Mouse (Mus musculus): ENCODE measurements around the gene C2. TPM values are rescaled to one million over a fixed set of nuclear protein-coding genes. Genes with fewer than 3 reads are reported as not detected.

C2 gene
- polyA plus RNA-seq, 1 experiment from 2014 or later, result 3.2 TPM

- Histone ChIP-seq H3K4me1 (replicated peaks; ENCODE audit: control insufficient read depth, insufficient read depth, low read length) (peaks cover 4% of the 10 kb centered on the region; the same call in 1 of the 2 replicates), H3K27ac (ENCODE audit: low read length) (no peak overlapping the region), H3K9ac (ENCODE audit: low read length) (no peak overlapping the region), H3K4me2 (ENCODE audit: low read depth, low read length) (no peak overlapping the region), H3K4me3 (ENCODE audit: low read length) (no peak overlapping the region), H3K9me3 (ENCODE audit: control insufficient read depth, low read length) (no peaks in the 10 kb centered on the region), H3K27me3 (ENCODE audit: control insufficient read depth, insufficient read depth, low read depth, low read length) (no peaks in the 10 kb centered on the region), H3K36me3 (ENCODE audit: control insufficient read depth, insufficient read depth, low read length) (no peaks in the 10 kb centered on the region)
- ATAC-seq (ENCODE audit: low read depth), result no peak
- WGBS, result 80% methylated on average over 12 of the region's 12 CpGs
Observed at GRCm38 (mm10) chr17:34890074-34890743, 7.9 kb downstream of the C2 start.

- Histone ChIP-seq H3K27me3 (ENCODE audit: control insufficient read depth, insufficient read depth, low read depth, low read length) (no peaks in the 10 kb centered on the region), H3K4me1 (replicated peaks; ENCODE audit: control insufficient read depth, insufficient read depth, low read length) (no peaks in the 10 kb centered on the region), H3K4me2 (ENCODE audit: low read depth, low read length) (no peak overlapping the region), H3K4me3 (ENCODE audit: low read length) (no peak overlapping the region), H3K36me3 (ENCODE audit: control insufficient read depth, insufficient read depth, low read length) (no peaks in the 10 kb centered on the region), H3K9ac (ENCODE audit: low read length) (no peak overlapping the region), H3K27ac (ENCODE audit: low read length) (no peak overlapping the region), H3K9me3 (ENCODE audit: control insufficient read depth, low read length) (no peaks in the 10 kb centered on the region)
- no peak for ATAC-seq (ENCODE audit: low read depth)
- WGBS, result 82% methylated on average over 5 of the region's 5 CpGs
Observed at GRCm38 (mm10) chr17:34887942-34888341, 10.1 kb downstream of the C2 start.

GRCm38 (mm10) chr17:34885615-34886014, 12.4 kb downstream of the C2 start:
- H3K27ac ChIP-seq (ENCODE audit: low read length), result no peak overlapping the region
- no peaks in the 10 kb centered on the region for H3K36me3 ChIP-seq (ENCODE audit: control insufficient read depth, insufficient read depth, low read length)
- no peaks in the 10 kb centered on the region for H3K9me3 ChIP-seq (ENCODE audit: control insufficient read depth, low read length)
- ATAC-seq (ENCODE audit: low read depth), result no peak
- 70% methylated on average over 3 of the region's 3 CpGs for WGBS
- H3K9ac ChIP-seq (ENCODE audit: low read length), result no peak overlapping the region
- H3K4me2 ChIP-seq (ENCODE audit: low read depth, low read length), result no peak overlapping the region
- no peaks in the 10 kb centered on the region for H3K27me3 ChIP-seq (ENCODE audit: control insufficient read depth, insufficient read depth, low read depth, low read length)
- no peak overlapping the region for H3K4me3 ChIP-seq (ENCODE audit: low read length)
- H3K4me1 ChIP-seq (replicated peaks; ENCODE audit: control insufficient read depth, insufficient read depth, low read length), result no peaks in the 10 kb centered on the region

- H3K27me3 ChIP-seq (ENCODE audit: control insufficient read depth, insufficient read depth, low read depth, low read length), result no peaks in the 10 kb centered on the region
- no peak overlapping the region for H3K27ac ChIP-seq (ENCODE audit: low read length)
- no peaks in the 10 kb centered on the region for H3K9me3 ChIP-seq (ENCODE audit: control insufficient read depth, low read length)
- no peak for ATAC-seq (ENCODE audit: low read depth)
- no peaks in the 10 kb centered on the region for H3K4me1 ChIP-seq (replicated peaks; ENCODE audit: control insufficient read depth, insufficient read depth, low read length)
- 85% methylated on average over 6 of the region's 6 CpGs for WGBS
- no peak overlapping the region for H3K4me2 ChIP-seq (ENCODE audit: low read depth, low read length)
- H3K4me3 ChIP-seq (ENCODE audit: low read length), result no peak overlapping the region
- no peak overlapping the region for H3K9ac ChIP-seq (ENCODE audit: low read length)
- no peaks in the 10 kb centered on the region for H3K36me3 ChIP-seq (ENCODE audit: control insufficient read depth, insufficient read depth, low read length)
Observed at GRCm38 (mm10) chr17:34884704-34885103, 13.4 kb downstream of the C2 start.

- WGBS, result 73% methylated on average over 3 of the region's 3 CpGs
- Histone ChIP-seq H3K9ac (ENCODE audit: low read length) (no peak overlapping the region), H3K4me2 (ENCODE audit: low read depth, low read length) (no peak overlapping the region), H3K27me3 (ENCODE audit: control insufficient read depth, insufficient read depth, low read depth, low read length) (no peaks in the 10 kb centered on the region), H3K27ac (ENCODE audit: low read length) (no peak overlapping the region), H3K9me3 (ENCODE audit: control insufficient read depth, low read length) (no peaks in the 10 kb centered on the region), H3K36me3 (ENCODE audit: control insufficient read depth, insufficient read depth, low read length) (no peaks in the 10 kb centered on the region), H3K4me1 (replicated peaks; ENCODE audit: control insufficient read depth, insufficient read depth, low read length) (no peaks in the 10 kb centered on the region), H3K4me3 (ENCODE audit: low read length) (no peak overlapping the region)
- ATAC-seq (ENCODE audit: low read depth), result no peak
Observed at GRCm38 (mm10) chr17:34883332-34883731, 14.7 kb downstream of the C2 start.

GRCm38 (mm10) chr17:34881683-34882310, 16.3 kb downstream of the C2 start, which contains the start of gene Gm20547:
Gene Gm20547, minus strand, starts transcription at chr17:34882042.
- H3K4me3 ChIP-seq (ENCODE audit: low read length), result no peak within 1 kb of the TSS
- H3K36me3 ChIP-seq (ENCODE audit: control insufficient read depth, insufficient read depth, low read length), result no peaks in the 10 kb centered on the region
- H3K27ac ChIP-seq (ENCODE audit: low read length), result no peak within 1 kb of the TSS
- no peak for ATAC-seq (ENCODE audit: low read depth)
- H3K9ac ChIP-seq (ENCODE audit: low read length), result no peak within 1 kb of the TSS
- WGBS, result 12% methylated on average over 15 of the region's 15 CpGs
- no peaks in the 10 kb centered on the region for H3K9me3 ChIP-seq (ENCODE audit: control insufficient read depth, low read length)
- no peak within 1 kb of the TSS for H3K4me2 ChIP-seq (ENCODE audit: low read depth, low read length)
- no peaks in the 10 kb centered on the region for H3K4me1 ChIP-seq (replicated peaks; ENCODE audit: control insufficient read depth, insufficient read depth, low read length)
- H3K27me3 ChIP-seq (ENCODE audit: control insufficient read depth, insufficient read depth, low read depth, low read length), result no peaks in the 10 kb centered on the region

- Histone ChIP-seq H3K4me2 (ENCODE audit: low read depth, low read length) (no peak overlapping the region), H3K9me3 (ENCODE audit: control insufficient read depth, low read length) (no peaks in the 10 kb centered on the region), H3K27me3 (ENCODE audit: control insufficient read depth, insufficient read depth, low read depth, low read length) (no peaks in the 10 kb centered on the region), H3K9ac (ENCODE audit: low read length) (no peak overlapping the region), H3K4me3 (ENCODE audit: low read length) (no peak overlapping the region), H3K27ac (ENCODE audit: low read length) (no peak overlapping the region), H3K36me3 (ENCODE audit: control insufficient read depth, insufficient read depth, low read length) (no peaks in the 10 kb centered on the region), H3K4me1 (replicated peaks; ENCODE audit: control insufficient read depth, insufficient read depth, low read length) (no peaks in the 10 kb centered on the region)
- no peak for ATAC-seq (ENCODE audit: low read depth)
Observed at GRCm38 (mm10) chr17:34881166-34881565, 16.9 kb downstream of the C2 start.

GRCm38 (mm10) chr17:34879336-34879879, 18.7 kb downstream of the C2 start, which contains the start of gene Zbtb12:
Gene Zbtb12, plus strand, starts transcription at chr17:34879483.
- H3K4me3 ChIP-seq (ENCODE audit: low read length), result no peak within 1 kb of the TSS
- 44% methylated on average over 11 of the region's 11 CpGs for WGBS
- no peak for ATAC-seq (ENCODE audit: low read depth)
- no peak within 1 kb of the TSS for H3K27ac ChIP-seq (ENCODE audit: low read length)
- no peaks in the 10 kb centered on the region for H3K4me1 ChIP-seq (replicated peaks; ENCODE audit: control insufficient read depth, insufficient read depth, low read length)
- H3K36me3 ChIP-seq (ENCODE audit: control insufficient read depth, insufficient read depth, low read length), result no peaks in the 10 kb centered on the region
- no peak within 1 kb of the TSS for H3K9ac ChIP-seq (ENCODE audit: low read length)
- H3K9me3 ChIP-seq (ENCODE audit: control insufficient read depth, low read length), result no peaks in the 10 kb centered on the region
- no peaks in the 10 kb centered on the region for H3K27me3 ChIP-seq (ENCODE audit: control insufficient read depth, insufficient read depth, low read depth, low read length)
- H3K4me2 ChIP-seq (ENCODE audit: low read depth, low read length), result no peak within 1 kb of the TSS

- H3K9ac ChIP-seq (ENCODE audit: low read length), result no peak overlapping the region
- no peak for ATAC-seq (ENCODE audit: low read depth)
- no peaks in the 10 kb centered on the region for H3K9me3 ChIP-seq (ENCODE audit: control insufficient read depth, low read length)
- H3K27me3 ChIP-seq (ENCODE audit: control insufficient read depth, insufficient read depth, low read depth, low read length), result no peaks in the 10 kb centered on the region
- 82% methylated on average over 6 of the region's 6 CpGs for WGBS
- no peak overlapping the region for H3K27ac ChIP-seq (ENCODE audit: low read length)
- H3K4me1 ChIP-seq (replicated peaks; ENCODE audit: control insufficient read depth, insufficient read depth, low read length), result no peaks in the 10 kb centered on the region
- no peak overlapping the region for H3K4me2 ChIP-seq (ENCODE audit: low read depth, low read length)
- H3K36me3 ChIP-seq (ENCODE audit: control insufficient read depth, insufficient read depth, low read length), result no peaks in the 10 kb centered on the region
- H3K4me3 ChIP-seq (ENCODE audit: low read length), result no peak overlapping the region
Observed at GRCm38 (mm10) chr17:34874321-34874720, 23.7 kb downstream of the C2 start.
